Mouse (Mus musculus): ENCODE measurements around the gene Mphosph6. TPM values are rescaled to one million over a fixed set of nuclear protein-coding genes. Genes with fewer than 3 reads are reported as not detected.
A peak's percentile ranks its signal among the peaks of the same experiment; 100 is the strongest.

Gene Mphosph6
- polyA plus RNA-seq (2015; fragmentation: Nextera tagmentation; extraction: Ambion mirVana): 49.7 and 54.5 TPM in 2 replicates

- Histone ChIP-seq H3K27ac (peak within 1 kb of the TSS; percentile 88), H3K36me3 (0 out of 2 replicates have a peak, but pooled peaks cover 3% of the 10 kb centered on the region), H3K4me2 (replicated peaks) (peak within 1 kb of the TSS; percentile 71), H3K9me3 (no peaks in the 10 kb centered on the region), H3K4me1 (replicated peaks) (peaks cover 22% of the 10 kb centered on the region), H3K27me3 (replicated peaks) (no peaks in the 10 kb centered on the region), H3K9ac (peak within 1 kb of the TSS; percentile 83), H3K4me3 (replicated peaks) (peak within 1 kb of the TSS; percentile 84)
- under 1% methylated on average over 65 of the region's 65 CpGs for WGBS
- peak; percentile 96 for ATAC-seq
Measured at GRCm38 (mm10) chr8:117801443-117802298, at the start of gene Mphosph6. Gene Mphosph6, minus strand, starts transcription at chr8:117801943.

- Histone ChIP-seq H3K27me3 (replicated peaks) (no peaks in the 10 kb centered on the region), H3K27ac (no peak overlapping the region), H3K4me3 (replicated peaks) (no peak overlapping the region), H3K4me1 (replicated peaks) (peaks cover 5% of the 10 kb centered on the region; the same call in 1 of the 2 replicates), H3K9ac (no peak overlapping the region), H3K4me2 (replicated peaks) (no peak overlapping the region), H3K9me3 (no peaks in the 10 kb centered on the region), H3K36me3 (no peaks in the 10 kb centered on the region)
- WGBS: 78% methylated on average over 10 of the region's 10 CpGs
- ATAC-seq: no peak
Measured at GRCm38 (mm10) chr8:117850420-117850819, 48.7 kb upstream of the Mphosph6 start.

GRCm38 (mm10) chr8:117847865-117848264 is 46.1 kb upstream of the Mphosph6 start:
- Histone ChIP-seq H3K36me3 (no peaks in the 10 kb centered on the region), H3K9ac (no peak overlapping the region), H3K27ac (no peak overlapping the region), H3K27me3 (replicated peaks) (no peaks in the 10 kb centered on the region), H3K4me2 (replicated peaks) (no peak overlapping the region), H3K4me1 (replicated peaks) (peaks cover under 1% of the 10 kb centered on the region; the same call in 1 of the 2 replicates), H3K4me3 (replicated peaks) (no peak overlapping the region), H3K9me3 (no peaks in the 10 kb centered on the region)
- ATAC-seq: no peak
- 85% methylated on average over 6 of the region's 6 CpGs for whole genome bisulfite sequencing

- no peak overlapping the region for H3K4me3 ChIP-seq (replicated peaks)
- no peaks in the 10 kb centered on the region for H3K4me1 ChIP-seq (replicated peaks)
- no peaks in the 10 kb centered on the region for H3K27me3 ChIP-seq (replicated peaks)
- no peaks in the 10 kb centered on the region for H3K36me3 ChIP-seq
- H3K27ac ChIP-seq: no peak overlapping the region
- no peaks in the 10 kb centered on the region for H3K9me3 ChIP-seq
- H3K9ac ChIP-seq: no peak overlapping the region
- 83% methylated on average over 8 of the region's 8 CpGs for WGBS
- ATAC-seq: no peak
- no peak overlapping the region for H3K4me2 ChIP-seq (replicated peaks)
Measured at GRCm38 (mm10) chr8:117843694-117844093, 42.0 kb upstream of the Mphosph6 start.

DNA sequence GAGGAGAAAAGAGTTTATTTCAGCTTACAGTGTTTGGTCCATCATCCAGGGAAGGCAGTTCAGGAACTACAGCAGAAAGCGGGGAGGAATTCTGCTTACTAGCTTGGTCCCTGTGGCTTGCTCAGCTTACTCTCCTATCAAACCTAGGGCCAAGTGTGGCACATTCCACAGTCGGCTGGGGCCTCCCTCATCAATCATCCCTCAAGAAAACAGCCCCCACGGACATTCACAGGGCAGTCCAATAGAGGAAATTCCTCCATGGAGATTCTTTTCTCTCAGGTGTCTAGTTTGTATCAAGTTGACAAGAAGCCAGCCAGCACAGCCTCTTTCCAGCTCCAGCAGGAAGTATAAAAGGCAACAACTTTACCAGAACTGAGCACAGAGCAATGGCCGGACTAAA is 11.8 kb upstream of the Mphosph6 start:
- Histone ChIP-seq H3K36me3 (no peaks in the 10 kb centered on the region), H3K27ac (no peak overlapping the region), H3K27me3 (replicated peaks) (no peaks in the 10 kb centered on the region), H3K4me3 (replicated peaks) (no peak overlapping the region), H3K4me2 (replicated peaks) (no peak overlapping the region), H3K4me1 (replicated peaks) (no peaks in the 10 kb centered on the region), H3K9ac (no peak overlapping the region), H3K9me3 (no peaks in the 10 kb centered on the region)
- 29% methylated on average over 4 of the region's 4 CpGs for WGBS
- ATAC-seq: no peak

- no peak overlapping the region for H3K27ac ChIP-seq
- no peaks in the 10 kb centered on the region for H3K27me3 ChIP-seq (replicated peaks)
- no peak for ATAC-seq
- H3K4me3 ChIP-seq (replicated peaks): no peak overlapping the region
- WGBS: 89% methylated on average over 2 of the region's 2 CpGs
- no peaks in the 10 kb centered on the region for H3K36me3 ChIP-seq
- H3K4me2 ChIP-seq (replicated peaks): no peak overlapping the region
- H3K4me1 ChIP-seq (replicated peaks): no peaks in the 10 kb centered on the region
- no peak overlapping the region for H3K9ac ChIP-seq
- no peaks in the 10 kb centered on the region for H3K9me3 ChIP-seq
Measured at GRCm38 (mm10) chr8:117810676-117811075, 8.9 kb upstream of the Mphosph6 start.

GRCm38 (mm10) chr8:117805419-117805818 is 3.7 kb upstream of the Mphosph6 start:
- Histone ChIP-seq H3K4me3 (replicated peaks) (no peak overlapping the region), H3K9ac (no peak overlapping the region), H3K36me3 (no peaks in the 10 kb centered on the region), H3K27ac (peak overlapping the region; percentile 64), H3K9me3 (no peaks in the 10 kb centered on the region), H3K4me2 (replicated peaks) (0 out of 2 replicates have a peak overlapping the region, but pooled peaks have one; percentile 17), H3K4me1 (replicated peaks) (peaks cover 11% of the 10 kb centered on the region), H3K27me3 (replicated peaks) (no peaks in the 10 kb centered on the region)
- peak; percentile 58 for ATAC-seq
- 48% methylated on average over 5 of the region's 5 CpGs for WGBS

DNA sequence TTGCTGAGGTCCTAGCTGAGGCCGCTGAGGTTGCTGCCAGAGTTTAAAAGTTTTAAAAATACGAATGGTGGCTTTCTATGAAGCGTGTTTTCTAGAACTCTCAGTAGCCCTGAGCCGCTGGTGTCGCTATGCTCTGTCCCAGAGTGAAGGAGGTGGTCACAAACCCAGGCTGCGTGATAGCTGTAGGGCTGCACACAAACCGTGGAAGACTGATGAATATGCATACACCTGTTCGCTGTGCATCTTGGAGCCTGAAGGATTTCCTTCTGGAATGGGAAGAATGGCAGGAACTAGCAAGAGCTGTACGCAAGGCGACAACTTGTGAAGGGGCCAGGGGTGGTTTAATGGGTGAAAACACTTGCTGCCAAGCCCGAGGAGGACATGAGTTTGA is 551 bp upstream of the Mphosph6 start:
- ATAC-seq: peak; percentile 60
- Histone ChIP-seq H3K4me1 (replicated peaks) (peaks cover 22% of the 10 kb centered on the region), H3K9me3 (no peaks in the 10 kb centered on the region), H3K36me3 (0 out of 2 replicates have a peak, but pooled peaks cover 3% of the 10 kb centered on the region), H3K9ac (peak overlapping the region; percentile 52), H3K27me3 (replicated peaks) (no peaks in the 10 kb centered on the region), H3K4me2 (replicated peaks) (peak overlapping the region; percentile 71), H3K4me3 (replicated peaks) (peak overlapping the region; percentile 84), H3K27ac (peak overlapping the region; percentile 88)
- WGBS: 1% methylated on average over 11 of the region's 11 CpGs

DNA sequence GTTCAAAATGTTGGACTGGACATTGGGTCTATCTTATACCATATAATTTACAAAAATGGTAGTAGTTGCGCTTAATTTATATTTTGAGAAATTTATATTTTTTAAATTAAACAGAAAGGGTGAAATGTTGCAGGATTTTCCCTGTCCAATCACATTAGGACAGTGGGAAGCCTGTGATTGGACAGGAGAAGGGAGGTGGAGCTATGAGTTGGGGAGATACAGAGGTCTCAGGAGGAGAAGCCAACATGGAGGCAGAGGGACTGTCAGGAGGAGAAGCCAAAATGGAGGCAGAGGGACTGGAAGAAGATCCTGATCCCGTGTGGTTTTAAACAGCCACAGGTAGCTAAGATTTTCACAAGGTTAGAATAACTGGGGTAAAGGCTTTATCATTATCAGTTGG is 3.7 kb downstream of the Mphosph6 start:
- peaks cover 18% of the 10 kb centered on the region for H3K36me3 ChIP-seq
- H3K4me1 ChIP-seq (replicated peaks): peaks cover 19% of the 10 kb centered on the region
- H3K9ac ChIP-seq: no peak overlapping the region
- H3K27ac ChIP-seq: no peak overlapping the region
- no peak for ATAC-seq
- H3K4me2 ChIP-seq (replicated peaks): no peak overlapping the region
- H3K4me3 ChIP-seq (replicated peaks): no peak overlapping the region
- 95% methylated on average over 2 of the region's 2 CpGs for WGBS
- no peaks in the 10 kb centered on the region for H3K9me3 ChIP-seq
- no peaks in the 10 kb centered on the region for H3K27me3 ChIP-seq (replicated peaks)

GRCm38 (mm10) chr8:117796464-117796863 is 5.3 kb downstream of the Mphosph6 start:
- Histone ChIP-seq H3K27me3 (replicated peaks) (no peaks in the 10 kb centered on the region), H3K9me3 (no peaks in the 10 kb centered on the region), H3K27ac (no peak overlapping the region), H3K4me2 (replicated peaks) (no peak overlapping the region), H3K4me3 (replicated peaks) (no peak overlapping the region), H3K4me1 (replicated peaks) (peaks cover 16% of the 10 kb centered on the region), H3K36me3 (peaks cover 21% of the 10 kb centered on the region), H3K9ac (no peak overlapping the region)
- WGBS: 82% methylated on average over 15 of the region's 15 CpGs
- no peak for ATAC-seq

GRCm38 (mm10) chr8:117794581-117794980 is 7.2 kb downstream of the Mphosph6 start:
- H3K4me3 ChIP-seq (replicated peaks): no peak overlapping the region
- no peak overlapping the region for H3K4me2 ChIP-seq (replicated peaks)
- no peaks in the 10 kb centered on the region for H3K9me3 ChIP-seq
- H3K4me1 ChIP-seq (replicated peaks): peaks cover 3% of the 10 kb centered on the region; the same call in 1 of the 2 replicates
- no peak for ATAC-seq
- WGBS: 93% methylated on average over 10 of the region's 10 CpGs
- H3K9ac ChIP-seq: no peak overlapping the region
- H3K27ac ChIP-seq: no peak overlapping the region
- H3K36me3 ChIP-seq: peaks cover 33% of the 10 kb centered on the region
- H3K27me3 ChIP-seq (replicated peaks): no peaks in the 10 kb centered on the region

DNA sequence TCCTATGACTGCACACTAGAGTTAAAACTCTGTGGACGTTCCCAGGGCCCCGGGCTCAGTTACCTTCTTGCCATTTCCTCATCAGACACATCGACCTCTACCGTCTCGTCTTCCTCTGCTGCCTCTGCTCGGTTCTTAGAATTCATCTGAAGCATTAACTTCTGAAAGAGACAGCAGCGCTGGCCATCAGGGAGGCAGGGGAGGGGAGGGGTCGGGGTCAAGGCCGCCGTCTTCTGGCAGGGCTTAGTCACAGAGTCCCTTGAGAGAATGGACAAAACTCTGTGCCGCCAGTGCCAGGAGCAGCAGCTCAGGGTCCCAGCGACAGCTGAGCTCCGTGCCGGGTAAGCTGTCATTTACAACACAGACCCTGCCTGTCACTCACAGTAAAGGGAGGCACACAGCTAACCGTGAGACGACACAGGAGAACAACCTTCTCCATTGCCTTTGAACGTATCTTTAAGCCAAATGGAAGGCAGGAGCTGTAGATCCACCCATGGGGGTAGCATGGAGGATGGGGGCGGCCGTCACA is 9.1 kb downstream of the Mphosph6 start:
- Histone ChIP-seq H3K27me3 (replicated peaks) (no peaks in the 10 kb centered on the region), H3K9me3 (no peaks in the 10 kb centered on the region), H3K4me2 (replicated peaks) (no peak overlapping the region), H3K4me1 (replicated peaks) (no peaks in the 10 kb centered on the region), H3K4me3 (replicated peaks) (no peak overlapping the region), H3K9ac (no peak overlapping the region), H3K27ac (no peak overlapping the region), H3K36me3 (peaks cover 39% of the 10 kb centered on the region)
- no peak for ATAC-seq
- 84% methylated on average over 19 of the region's 19 CpGs for WGBS
